Comparison of ENCODE assay signal across 8 mouse cellular contexts in the genomic region with DNA sequence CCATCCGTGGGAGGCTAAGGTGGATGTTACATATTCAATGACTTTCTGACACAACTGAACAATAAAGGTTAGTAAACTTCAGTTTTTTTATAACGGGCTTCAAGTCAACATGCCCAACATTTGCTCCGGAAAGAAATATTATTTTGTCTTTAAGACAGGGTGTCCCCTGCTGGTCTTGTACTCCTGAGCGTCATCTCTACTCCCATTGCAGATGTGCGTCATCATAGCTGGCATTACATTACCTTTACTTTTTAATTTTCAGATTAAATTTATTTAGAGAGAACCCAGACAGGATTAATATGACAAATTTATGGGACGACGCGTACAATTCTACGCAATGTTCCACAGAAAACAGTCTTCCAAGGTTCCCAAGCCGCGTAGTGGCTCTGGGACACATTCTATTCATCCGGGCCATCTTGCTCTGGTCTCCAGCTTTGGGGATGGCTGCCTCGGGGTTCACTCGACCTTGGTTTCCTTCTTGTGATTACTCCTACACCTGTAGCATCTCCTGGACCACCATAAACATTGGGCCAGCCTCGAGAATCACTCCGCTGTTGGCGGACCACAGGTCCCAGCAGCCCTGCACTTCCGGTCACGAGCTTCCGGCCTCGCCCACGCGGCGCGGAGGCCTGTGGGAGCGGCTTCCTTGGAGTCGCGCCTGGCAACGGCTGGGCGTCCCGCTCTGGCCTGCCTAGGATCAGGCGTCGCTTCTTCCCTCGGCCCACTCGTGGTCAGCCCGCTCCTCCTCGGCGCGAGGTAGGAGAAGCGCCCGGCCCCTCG. TPM values are rescaled to one million over a fixed set of nuclear protein-coding genes. Genes with fewer than 3 reads are reported as not detected.
DNase-seq lines count a peak whose midpoint lies in the region; ATAC-seq lines count a peak whose summit lies in the region.

Ift88 (plus strand) TSS at position 631 of the 780 bp plus-strand sequence.

- DNase-seq in A20 (ENCODE audit: low read depth, low spot score) (peak; percentile 90), liver (peak; percentile 89)
- peak; percentile 98 for DNase-seq in brain, adult 2 months (ENCODE audit: low read depth, low spot score)
- DNase-seq in heart, embryonic 10.5 days (ENCODE audit: low spot score), result peak; percentile 96
- peak; percentile 85 to 92 for DNase-seq in spleen, postnatal 4 days (ENCODE audit: low spot score in 2 of 2)

- peak within 1 kb of the TSS; percentile 84 for H3K27ac ChIP-seq in heart, embryonic 10.5 days
- peak within 1 kb of the TSS; percentile 66 for H3K27ac ChIP-seq in kidney, embryonic 15.5 days

- H3K9ac ChIP-seq in kidney, embryonic 15.5 days, result peak within 1 kb of the TSS; percentile 88

- H3K27me3 ChIP-seq in heart, embryonic 10.5 days (ENCODE audit: insufficient read depth, poor library complexity, severe bottlenecking), result no peaks in the 10 kb centered on the region
- H3K27me3 ChIP-seq in kidney, embryonic 15.5 days, result 0 out of 2 replicates have a peak, but pooled peaks cover 13% of the 10 kb centered on the region

- no peaks in the 10 kb centered on the region for H3K9me3 ChIP-seq in heart, embryonic 10.5 days
- no peaks in the 10 kb centered on the region for H3K9me3 ChIP-seq in kidney, embryonic 15.5 days (replicated peaks)

- peak; percentile 100 for ATAC-seq in erythroblast, adult 5-6 weeks (replicated peaks; ENCODE audit: low FRiP score, poor library complexity, severe bottlenecking)
- peak; percentile 99 for ATAC-seq in kidney, embryonic 15.5 days (replicated peaks; ENCODE audit: low FRiP score)
- ATAC-seq in monocyte, adult 5-6 weeks (replicated peaks; ENCODE audit: insufficient number of reproducible peaks, low FRiP score, low TSS enrichment, poor library complexity, severe bottlenecking), result peak; percentile 96

- WGBS in heart, embryonic 10.5 days, result 5% methylated on average over 42 of the region's 42 CpGs
- WGBS in kidney, embryonic 15.5 days, result 4% methylated on average over 42 of the region's 42 CpGs

- peaks cover 7% of the 10 kb centered on the region; the same call in 1 of the 2 replicates for H3K4me1 ChIP-seq in heart, embryonic 10.5 days
- H3K4me1 ChIP-seq in kidney, embryonic 15.5 days, result 0 out of 2 replicates have a peak, but pooled peaks cover 9% of the 10 kb centered on the region

- peak within 1 kb of the TSS; percentile 80 for H3K4me2 ChIP-seq in kidney, embryonic 15.5 days

- peak within 1 kb of the TSS; percentile 93 for H3K4me3 ChIP-seq in heart, embryonic 10.5 days
- H3K4me3 ChIP-seq in kidney, embryonic 15.5 days (replicated peaks), result peak within 1 kb of the TSS; percentile 98

- H3K36me3 ChIP-seq in heart, embryonic 10.5 days, result no peaks in the 10 kb centered on the region
- no peaks in the 10 kb centered on the region for H3K36me3 ChIP-seq in kidney, embryonic 15.5 days

RNA-seq across cellular contexts. Expression of gene Ift88, which starts in this region (rescaled TPM):
- total RNA-seq in erythroblast, adult 5-6 weeks (2015; ENCODE audit: low replicate concordance), result 0.58 and 2.7 TPM in 2 replicates
- 2.9 TPM in 1 of 2 replicates, not detected in the other for total RNA-seq in erythroblast, adult 5-6 weeks (2017; ENCODE audit: low replicate concordance)
- polyA plus RNA-seq in heart, embryonic 10.5 days (2016; fragmentation: Nextera tagmentation; extraction: Ambion mirVana), result 5.0 and 6.3 TPM in 2 replicates
- polyA plus RNA-seq in kidney, embryonic 15.5 days (2015; fragmentation: Nextera tagmentation; extraction: Ambion mirVana), result 11.7 and 13.4 TPM in 2 replicates
- 2.7 to 9.5 TPM (median 3.3 TPM) in 3 replicates for total RNA-seq in monocyte, adult 5-6 weeks (2017)

Comparison
In these comparisons a context has a peak if more than half of its experiments do, and no peak if none do; other contexts are left out.
1. Peak in every context shown above with its lines: DNase-seq, ATAC-seq, H3K4me3 ChIP-seq and H3K27ac ChIP-seq.